Mouse (Mus musculus): ENCODE results near the gene Lonrf2. TPM values are rescaled to one million over a fixed set of nuclear protein-coding genes. Genes with fewer than 3 reads are reported as not detected.

Lonrf2 gene
- 1 to 10 TPM; 4.3 to 6.7 TPM for total RNA-seq (2021)
- long read RNA-seq, experiment 1, partial matches to known transcripts, result 0 of 1 reads
- long read RNA-seq, experiment 1, other reads (novel, unspliced or antisense), result 1 of 1 reads
- long read RNA-seq, experiment 2, result 0 reads

DNA sequence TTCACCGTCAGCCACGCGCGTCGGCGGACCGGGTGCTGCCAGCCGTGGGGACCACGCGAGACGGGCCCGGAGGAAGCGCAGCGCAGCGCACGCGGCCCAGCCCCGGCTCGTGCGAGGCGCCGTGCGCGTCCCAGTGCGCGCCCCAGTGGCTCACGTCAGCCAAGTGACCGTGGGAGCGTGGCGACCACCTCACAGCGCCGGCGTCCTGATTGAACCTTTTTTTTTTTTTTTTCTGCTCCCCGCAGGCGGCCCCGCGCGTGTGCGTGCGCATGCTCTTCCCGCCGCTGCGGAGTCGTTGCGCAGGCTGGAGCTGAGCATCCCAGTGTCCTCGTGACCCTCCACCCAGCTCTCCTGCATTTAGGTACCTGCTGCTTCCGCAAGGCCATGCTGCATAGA, at the start of gene Lonrf2:
Lonrf2 (minus strand) TSS at position 235 of the 396 bp plus-strand sequence.
- peak; percentile 22 for DNase-seq

GRCm38 (mm10) chr1:38885956-38886355, 49.4 kb upstream of the Lonrf2 start:
- DNase-seq, result no peak

DNA sequence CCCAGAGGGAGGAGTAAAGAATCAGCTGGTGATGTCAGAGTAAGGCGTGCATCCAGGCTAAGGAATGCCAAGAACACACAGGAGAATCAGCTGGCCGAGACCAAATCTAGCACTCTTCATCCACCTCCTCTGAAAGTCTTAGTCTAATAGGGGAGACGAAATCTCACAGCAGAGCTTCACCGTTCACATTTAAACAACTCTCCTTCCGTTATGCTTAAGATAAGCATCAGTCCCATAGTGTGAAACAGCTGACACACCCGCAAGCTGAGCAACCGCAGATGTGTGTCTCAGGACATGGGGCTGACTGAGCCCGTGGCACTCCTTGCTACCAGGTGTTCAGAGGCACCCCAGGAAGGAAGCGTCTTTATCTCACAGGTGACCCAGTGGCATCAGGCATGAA, 47.3 kb upstream of the Lonrf2 start:
- no peak for DNase-seq

DNA sequence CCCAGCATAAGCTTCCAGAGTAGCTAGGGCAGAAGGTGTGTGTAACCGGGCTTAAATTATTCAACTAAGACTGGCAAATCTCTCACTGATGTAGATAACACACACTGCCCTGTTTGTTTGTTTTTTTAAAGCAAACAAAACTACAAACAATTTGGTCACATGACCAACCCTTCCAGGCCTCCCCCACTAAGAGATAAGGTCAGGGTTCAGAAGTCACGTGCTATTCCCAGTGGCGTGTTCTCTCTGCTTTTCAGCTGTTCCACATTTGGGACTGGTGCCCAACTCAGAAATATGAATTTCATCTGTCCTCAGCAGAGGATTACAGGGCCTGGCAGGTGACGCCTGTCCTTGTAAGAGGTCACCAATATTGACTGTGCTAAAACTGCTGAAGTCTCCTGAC, 46.2 kb upstream of the Lonrf2 start:
- DNase-seq, result no peak

DNA sequence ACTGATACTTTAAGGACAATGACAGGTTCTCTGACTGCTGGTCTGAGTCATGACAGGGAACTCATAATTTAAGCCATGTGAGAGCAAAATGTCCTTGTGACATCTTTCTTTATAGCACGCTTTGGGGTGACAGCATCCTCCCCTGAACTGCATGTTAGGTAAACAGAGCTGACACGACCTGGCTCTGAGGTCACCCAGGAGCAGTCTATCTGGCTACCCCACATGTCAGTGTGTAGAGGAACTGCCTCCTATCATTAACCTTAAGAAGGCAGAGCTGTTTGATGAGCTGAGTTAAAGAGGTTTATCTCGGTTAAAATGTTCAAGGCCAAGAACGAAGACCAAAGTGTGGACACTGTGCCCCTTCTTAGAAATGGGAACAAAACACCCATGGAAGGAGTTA, 44.9 kb upstream of the Lonrf2 start:
- peak; percentile 11 for DNase-seq

DNA sequence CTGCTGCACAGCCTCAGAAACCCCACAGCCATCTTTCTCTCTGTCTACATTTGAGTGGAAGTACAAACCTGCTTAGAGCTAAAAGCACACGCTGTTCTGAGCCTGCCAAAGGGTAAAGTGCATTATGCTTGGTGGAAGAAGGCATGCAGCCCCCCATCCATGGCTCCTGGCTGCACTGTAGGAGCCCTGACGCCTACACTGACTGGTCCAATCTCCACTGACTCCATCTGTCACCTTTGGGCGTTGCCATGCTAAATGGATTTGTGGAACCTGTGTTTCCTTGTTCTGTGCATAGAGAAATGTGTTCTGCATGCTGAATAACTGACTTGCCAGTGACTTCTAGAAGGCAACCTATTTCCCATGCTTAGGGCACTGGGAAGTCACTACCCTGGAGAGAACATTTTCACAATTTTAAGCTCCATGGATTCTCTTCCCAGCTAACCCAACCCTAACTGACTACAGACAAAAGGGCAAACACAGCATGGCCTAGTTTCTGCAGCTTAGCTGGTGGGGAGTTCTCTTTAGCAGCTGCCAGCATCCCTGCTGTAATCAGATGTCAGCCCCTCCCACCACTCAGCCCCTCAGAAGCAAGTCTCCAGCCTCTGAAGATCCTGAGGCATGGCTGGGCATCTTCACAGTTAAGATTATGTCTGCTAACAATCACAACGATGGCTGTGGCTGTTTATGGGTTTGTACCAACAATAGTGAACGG, 40.3 kb upstream of the Lonrf2 start:
- no peak for DNase-seq

DNA sequence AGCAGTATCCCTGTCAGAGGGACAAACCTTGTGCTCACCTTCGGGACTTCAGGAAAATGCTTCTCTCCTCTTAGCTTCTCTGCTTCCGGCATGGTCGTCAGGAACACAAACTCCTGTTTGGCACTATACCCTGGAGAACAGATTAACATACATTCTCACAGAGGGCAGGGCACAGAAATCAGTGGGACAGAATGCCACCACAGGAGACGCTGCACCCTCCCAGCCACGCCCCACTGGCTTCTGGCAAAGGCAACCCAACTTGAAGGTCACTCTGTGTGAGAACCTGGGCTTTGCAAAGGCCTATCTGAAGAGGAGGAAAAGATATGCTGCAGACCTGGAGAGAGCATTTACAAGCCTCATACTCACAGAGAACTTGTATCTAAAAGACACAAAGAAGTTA, 37.4 kb upstream of the Lonrf2 start:
- DNase-seq, result no peak

DNA sequence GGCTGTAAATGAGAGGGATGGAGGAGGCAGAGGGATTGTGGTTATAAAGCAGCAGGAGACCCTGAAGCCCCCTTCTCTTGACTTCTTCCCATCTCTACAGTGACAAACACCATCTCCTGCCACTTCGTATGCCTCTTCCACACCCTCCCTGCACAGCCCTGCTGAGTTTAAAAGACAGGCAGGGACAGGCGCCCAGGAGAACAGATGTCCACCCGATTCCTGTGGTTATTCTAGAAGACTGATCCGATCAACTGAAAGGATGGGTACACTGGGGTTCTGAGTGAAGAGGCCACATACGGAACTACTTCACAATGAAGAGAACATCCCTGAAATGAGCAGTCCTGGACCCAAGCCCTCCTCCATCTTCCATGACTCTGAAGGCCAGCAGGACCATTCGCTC, 35.3 kb upstream of the Lonrf2 start:
- no peak for DNase-seq

GRCm38 (mm10) chr1:38869398-38870195, 33.1 kb upstream of the Lonrf2 start:
- DNase-seq, result no peak

- DNase-seq, result no peak
Measured at GRCm38 (mm10) chr1:38866242-38866641, 29.7 kb upstream of the Lonrf2 start.

- no peak for DNase-seq
Measured at GRCm38 (mm10) chr1:38864341-38864740, 27.8 kb upstream of the Lonrf2 start.

GRCm38 (mm10) chr1:38862213-38862612, 25.7 kb upstream of the Lonrf2 start:
- peak; percentile 61 for DNase-seq

- DNase-seq, result no peak
Measured at GRCm38 (mm10) chr1:38860867-38861524, 24.5 kb upstream of the Lonrf2 start.

DNA sequence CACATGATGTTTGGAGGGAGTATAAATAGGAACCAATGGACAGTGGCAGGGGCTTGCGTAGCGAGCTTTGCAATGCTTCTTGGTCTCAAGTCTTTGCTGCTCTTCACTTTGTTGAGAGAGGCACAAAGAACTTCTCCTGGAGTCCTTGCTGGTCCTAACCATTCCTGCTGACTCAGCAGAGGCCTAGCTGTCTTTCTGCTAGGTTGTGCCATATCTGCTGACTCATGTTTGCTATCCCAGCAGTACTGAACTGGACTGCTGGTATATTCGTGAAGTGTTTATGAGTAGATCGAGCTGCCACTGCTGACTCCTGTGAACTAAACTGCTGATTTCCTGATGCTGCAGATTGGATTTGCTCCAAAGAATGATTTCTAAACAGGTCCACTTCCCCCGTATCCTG, 23.7 kb upstream of the Lonrf2 start:
- no peak for DNase-seq

- DNase-seq, result peak; percentile 73
Measured at GRCm38 (mm10) chr1:38856196-38856595, 19.7 kb upstream of the Lonrf2 start.

DNA sequence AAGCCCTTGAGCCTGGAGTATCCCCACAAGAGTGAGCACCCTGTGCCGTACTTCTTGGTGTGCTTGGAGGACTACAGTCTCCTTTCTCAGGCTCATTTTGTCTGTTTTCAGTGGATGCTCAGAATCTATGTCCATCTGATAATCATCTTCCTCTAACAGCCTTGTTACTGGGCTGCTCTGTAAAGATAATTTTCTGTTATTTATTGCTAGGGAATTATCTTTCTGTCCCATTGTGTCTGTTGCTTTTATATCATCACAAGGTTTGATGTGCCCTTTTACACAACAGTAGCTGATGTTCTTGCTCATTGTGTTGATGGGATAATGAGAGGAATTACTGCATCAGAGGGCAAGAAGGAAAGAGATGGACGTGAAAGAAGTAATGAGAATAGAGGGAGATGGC, 15.7 kb upstream of the Lonrf2 start:
- DNase-seq, result no peak

GRCm38 (mm10) chr1:38850650-38851049, 14.1 kb upstream of the Lonrf2 start:
- no peak for DNase-seq

- DNase-seq, result no peak
Measured at GRCm38 (mm10) chr1:38848451-38849289, 12.2 kb upstream of the Lonrf2 start.

DNA sequence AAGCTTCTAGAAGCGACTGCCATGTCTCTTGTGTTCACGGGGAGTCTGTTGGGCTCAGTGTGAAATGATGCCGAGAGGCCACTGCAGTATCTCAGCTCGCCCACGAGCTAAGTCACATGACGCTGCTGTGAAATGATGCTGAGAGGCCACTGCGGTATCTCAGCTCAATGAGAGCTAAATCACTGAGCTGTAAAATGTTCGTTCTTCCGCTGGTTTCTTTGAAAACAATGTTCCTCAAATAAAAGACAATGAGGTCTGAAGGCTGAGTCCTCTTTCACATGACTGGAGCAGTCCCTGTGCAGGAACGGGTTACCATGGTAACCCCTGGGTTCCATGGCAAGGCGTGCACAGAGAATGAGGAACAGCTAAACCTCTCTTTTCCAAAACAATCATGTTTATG, 11.5 kb upstream of the Lonrf2 start:
- no peak for DNase-seq

- no peak for DNase-seq
Measured at GRCm38 (mm10) chr1:38843275-38843674, 6.8 kb upstream of the Lonrf2 start.

DNA sequence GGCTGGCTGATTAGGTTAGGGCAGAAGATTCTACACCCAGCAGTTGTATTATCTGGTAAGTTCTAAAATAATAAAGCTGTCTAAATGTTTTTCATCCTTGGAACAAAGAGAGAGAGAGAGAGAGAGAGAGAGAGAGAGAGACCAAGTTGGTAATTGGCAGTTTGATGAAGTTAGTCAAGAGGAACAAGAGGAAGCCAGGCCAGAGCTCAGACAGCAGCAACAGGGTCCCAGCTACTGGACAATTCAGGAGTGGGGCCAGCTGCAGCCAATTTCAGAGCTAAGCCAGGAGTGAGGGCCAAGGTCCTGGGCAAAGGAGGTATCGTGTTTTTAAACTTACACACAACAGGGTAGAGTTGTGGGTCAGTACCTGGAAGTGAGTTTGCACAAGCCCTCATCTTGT, 6.3 kb upstream of the Lonrf2 start:
- no peak for DNase-seq

GRCm38 (mm10) chr1:38839944-38840343, 3.4 kb upstream of the Lonrf2 start:
- no peak for DNase-seq
